In genomic region chr7:65638170-65638770, GRCm38 (mm10) we compare ENCODE assay signal across 11 mouse cellular contexts. TPM values are rescaled to one million over a fixed set of nuclear protein-coding genes. Genes with fewer than 3 reads are reported as not detected.
A peak's percentile ranks its signal among the peaks of the same experiment; 100 is the strongest.
DNase-seq lines count a peak whose midpoint lies in the region; ATAC-seq and TF ChIP-seq lines count a peak whose summit lies in the region.
"Had no signal": no experiment of that assay in that cellular context is flagged by ENCODE, and none has a peak within 500 bp of the region (broad histone marks: within the 10 kb centered on the region; RNA-seq: fewer than 3 reads in every experiment).

No protein-coding gene starts in this region.

- TF ChIP-seq CTCF in heart, adult 2 months (IDR thresholded peaks at IDR 0.05) = peak; percentile 56
- peak; percentile 26 for TF ChIP-seq CTCF in liver, embryonic 14.5 days (IDR thresholded peaks at IDR 0.05; ENCODE audit: low read depth)

- 71% methylated on average over 7 of the region's 7 CpGs for WGBS in heart, adult 2 months
- 57% methylated on average over 7 of the region's 7 CpGs for WGBS in liver, embryonic 14.5 days (ENCODE audit: insufficient replicate concordance)
- 62% methylated on average over 7 of the region's 7 CpGs for WGBS in liver, embryonic 15.5 days (ENCODE audit: insufficient replicate concordance)
- WGBS in limb, embryonic 10.5 days = 71% methylated on average over 7 of the region's 7 CpGs

- H3K4me3 ChIP-seq in heart, adult 2 months = no peak overlapping the region
- no peak overlapping the region for H3K4me3 ChIP-seq in liver, embryonic 14.5 days (ENCODE audit: insufficient read depth in 1 of 2, low read depth in 2 of 2, low read length in 2 of 2)
- no peak overlapping the region for H3K4me3 ChIP-seq in liver, embryonic 15.5 days (replicated peaks)
- H3K4me3 ChIP-seq in limb, embryonic 10.5 days = no peak overlapping the region
- H3K4me3 ChIP-seq: heart, embryonic 12.5 days; stomach, embryonic 15.5 days had no signal

- H3K4me1 ChIP-seq in heart, adult 2 months (ENCODE audit: control insufficient read depth, insufficient read depth, low read length) = no peaks in the 10 kb centered on the region
- H3K4me1 ChIP-seq in liver, embryonic 14.5 days (replicated peaks; ENCODE audit: control insufficient read depth in 2 of 2, insufficient read depth in 2 of 2, low read length in 1 of 2) = peaks cover 33 to 34% of the 10 kb centered on the region in 2 experiments
- H3K4me1 ChIP-seq in liver, embryonic 15.5 days (replicated peaks) = peaks cover 41% of the 10 kb centered on the region
- no peaks in the 10 kb centered on the region for H3K4me1 ChIP-seq in limb, embryonic 10.5 days
- H3K4me1 ChIP-seq: stomach, embryonic 15.5 days had no signal

- H3K9ac ChIP-seq in heart, adult 2 months (ENCODE audit: low read depth, low read length) = no peak overlapping the region
- H3K9ac ChIP-seq in liver, embryonic 14.5 days (replicated peaks) = no peak overlapping the region; the same call in 1 of the 2 replicates
- no peak overlapping the region for H3K9ac ChIP-seq in liver, embryonic 15.5 days
- H3K9ac ChIP-seq: heart, embryonic 12.5 days; stomach, embryonic 15.5 days had no signal

- H3K4me2 ChIP-seq in liver, embryonic 14.5 days (ENCODE audit: low read depth) = no peak overlapping the region
- no peak overlapping the region for H3K4me2 ChIP-seq in liver, embryonic 15.5 days
- H3K4me2 ChIP-seq: heart, embryonic 12.5 days; stomach, embryonic 15.5 days had no signal

- no peaks in the 10 kb centered on the region for H3K79me2 ChIP-seq in heart, adult 2 months (replicated peaks; ENCODE audit: control insufficient read depth, insufficient read depth, low read length)

- no peak for DNase-seq in heart, adult 2 months
- no peak for DNase-seq in heart, adult 8-10 months (ENCODE audit: low spot score)
- no peak for DNase-seq in liver, embryonic 14.5 days (ENCODE audit: low read depth in 3 of 3, low spot score in 3 of 3)
- no peak for DNase-seq in liver
- peak; percentile 20 to 31 for DNase-seq in cerebellum, postnatal 25 days
- no peak for DNase-seq in urinary bladder, adult 18-20 months (ENCODE audit: low spot score in 2 of 2)
- DNase-seq in limb, embryonic 10.5 days (ENCODE audit: low spot score) = no peak

- H3K27ac ChIP-seq in heart, adult 2 months = no peak overlapping the region
- H3K27ac ChIP-seq in liver, embryonic 14.5 days = no peak overlapping the region
- peak overlapping the region; percentile 93; the same call in 1 of the 2 replicates for H3K27ac ChIP-seq in liver, embryonic 15.5 days (replicated peaks)
- H3K27ac ChIP-seq in limb, embryonic 10.5 days = no peak overlapping the region
- H3K27ac ChIP-seq: stomach, embryonic 15.5 days had no signal

- no peak for ATAC-seq in liver, embryonic 14.5 days (ENCODE audit: insufficient read depth)
- no peak for ATAC-seq in liver, embryonic 15.5 days (ENCODE audit: insufficient read depth)
- ATAC-seq: inflammation-experienced regulatory T-cells, adult 6 months had no signal

- no peaks in the 10 kb centered on the region for H3K27me3 ChIP-seq in heart, adult 2 months (ENCODE audit: control insufficient read depth, insufficient read depth, low read length)
- no peaks in the 10 kb centered on the region for H3K27me3 ChIP-seq in liver, embryonic 14.5 days (ENCODE audit: control insufficient read depth, insufficient read depth, low read length)
- H3K27me3 ChIP-seq in liver, embryonic 15.5 days = 0 out of 2 replicates have a peak, but pooled peaks cover 6% of the 10 kb centered on the region
- H3K27me3 ChIP-seq in limb, embryonic 10.5 days (ENCODE audit: low read depth, poor library complexity, severe bottlenecking) = peaks cover 6% of the 10 kb centered on the region
- H3K27me3 ChIP-seq: stomach, embryonic 15.5 days had no signal

- H3K36me3 ChIP-seq in heart, adult 2 months (ENCODE audit: control insufficient read depth, insufficient read depth, low read length) = no peaks in the 10 kb centered on the region
- no peaks in the 10 kb centered on the region for H3K36me3 ChIP-seq in liver, embryonic 14.5 days (replicated peaks; ENCODE audit: control insufficient read depth, insufficient read depth, low read depth)
- no peaks in the 10 kb centered on the region for H3K36me3 ChIP-seq in liver, embryonic 15.5 days (replicated peaks)
- no peaks in the 10 kb centered on the region for H3K36me3 ChIP-seq in limb, embryonic 10.5 days
- H3K36me3 ChIP-seq: heart, embryonic 12.5 days; stomach, embryonic 15.5 days had no signal

- intact Hi-C loops in heart, adult 2 months (cut with DNase I) = no loop called here

- no peak for TF ChIP-seq POLR2A in heart, adult 2 months (IDR thresholded peaks at IDR 0.05; ENCODE audit: insufficient read depth, low read depth, low read length)

- no peaks in the 10 kb centered on the region for H3K9me3 ChIP-seq in liver, embryonic 14.5 days (ENCODE audit: control insufficient read depth, low read length)
- H3K9me3 ChIP-seq in liver, embryonic 15.5 days (replicated peaks) = no peaks in the 10 kb centered on the region
- no peaks in the 10 kb centered on the region for H3K9me3 ChIP-seq in limb, embryonic 10.5 days (replicated peaks)
- H3K9me3 ChIP-seq: heart, embryonic 12.5 days; stomach, embryonic 15.5 days had no signal

- TF ChIP-seq EP300 in heart, adult 2 months (IDR thresholded peaks at IDR 0.05; ENCODE audit: insufficient read depth, low read depth, low read length) = no peak
- no peak for TF ChIP-seq EP300 in liver, embryonic 14.5 days (IDR thresholded peaks at IDR 0.05; ENCODE audit: low read depth)

RNA-seq across cellular contexts. Expression of gene Tarsl2, which starts 6.4 kb away (rescaled TPM):
- total RNA-seq in heart, adult 2 months (2021) = 10 to 100 TPM; 29.8 to 33.4 TPM
- 9.8 and 16.3 TPM in 2 replicates for polyA plus RNA-seq in heart, adult 2 months (2012; rRNA removed)
- total RNA-seq in heart, adult 8-10 months (2022) = 10 to 100 TPM; 31.4 to 34.5 (median 32.2) TPM
- 6.3 and 10.7 TPM in 2 replicates for polyA plus RNA-seq in liver, embryonic 14.5 days (2012; rRNA removed)
- 18.2 and 22.9 TPM in 2 replicates for polyA plus RNA-seq in liver, embryonic 14.5 days (2014; fragmentation: Nextera tagmentation; extraction: Ambion mirVana)
- polyA plus RNA-seq in liver, embryonic 15.5 days (2015; fragmentation: Nextera tagmentation; extraction: Ambion mirVana) = 14.6 and 14.7 TPM in 2 replicates
- 4.4 and 6.2 TPM in 2 replicates for polyA plus RNA-seq in limb, embryonic 10.5 days (2016; fragmentation: Nextera tagmentation; extraction: Ambion mirVana)

RNA-seq across cellular contexts. Expression of gene Tm2d3, which starts 52.7 kb away (rescaled TPM):
- total RNA-seq in heart, adult 2 months (2021) = 10 to 100 TPM; 21.2 to 24.0 TPM
- polyA plus RNA-seq in heart, adult 2 months (2012; rRNA removed) = 51.2 and 90.8 TPM in 2 replicates
- total RNA-seq in heart, adult 8-10 months (2022) = 10 to 100 TPM; 21.2 to 25.2 (median 21.8) TPM
- polyA plus RNA-seq in liver, embryonic 14.5 days (2012; rRNA removed) = 34.3 and 41.9 TPM in 2 replicates
- 33.6 and 34.6 TPM in 2 replicates for polyA plus RNA-seq in liver, embryonic 14.5 days (2014; fragmentation: Nextera tagmentation; extraction: Ambion mirVana)
- 28.9 and 30.8 TPM in 2 replicates for polyA plus RNA-seq in liver, embryonic 15.5 days (2015; fragmentation: Nextera tagmentation; extraction: Ambion mirVana)
- polyA plus RNA-seq in limb, embryonic 10.5 days (2016; fragmentation: Nextera tagmentation; extraction: Ambion mirVana) = 73.3 and 75.1 TPM in 2 replicates

Comparison
In these comparisons a context has a peak if more than half of its experiments do, and no peak if none do; other contexts are left out.
1. DNase-seq: peak in cerebellum, postnatal 25 days (2 of 2); none in heart, adult 2 months (0 of 2), heart, adult 8-10 months (single experiment), liver, embryonic 14.5 days (0 of 3), liver (single experiment), urinary bladder, adult 18-20 months (0 of 2) and limb, embryonic 10.5 days (single experiment).